Mouse (Mus musculus): ENCODE results near the gene E2f8. TPM values are rescaled to one million over a fixed set of nuclear protein-coding genes. Genes with fewer than 3 reads are reported as not detected.
A peak's percentile ranks its signal among the peaks of the same experiment; 100 is the strongest.

E2f8 gene
- polyA plus RNA-seq, 1 experiment from 2014 or later, result 21.9 TPM

- H3K9me3 ChIP-seq, result no peaks in the 10 kb centered on the region
- H3K27ac ChIP-seq, result no peak overlapping the region; the same call in 1 of the 2 replicates
- H3K27me3 ChIP-seq (ENCODE audit: insufficient read depth, poor library complexity, severe bottlenecking), result no peaks in the 10 kb centered on the region
- 86% methylated on average over 5 of the region's 5 CpGs for WGBS
- peaks cover 61% of the 10 kb centered on the region for H3K4me1 ChIP-seq
- DNase-seq (ENCODE audit: low spot score), result no peak
- H3K36me3 ChIP-seq, result peaks cover 17% of the 10 kb centered on the region
- peak overlapping the region; percentile 59 for H3K4me3 ChIP-seq
Observed at GRCm38 (mm10) chr7:48843541-48843940, 37.9 kb downstream of the E2f8 start.

GRCm38 (mm10) chr7:48842353-48842752 lies 39.0 kb downstream of the E2f8 start:
- Histone ChIP-seq H3K4me3 (no peak overlapping the region), H3K27ac (peak overlapping the region; percentile 42; the same call in 1 of the 2 replicates), H3K4me1 (peaks cover 60% of the 10 kb centered on the region), H3K36me3 (peaks cover 24% of the 10 kb centered on the region), H3K9me3 (no peaks in the 10 kb centered on the region), H3K27me3 (ENCODE audit: insufficient read depth, poor library complexity, severe bottlenecking) (no peaks in the 10 kb centered on the region)
- WGBS, result 44% methylated on average over 3 of the region's 3 CpGs
- DNase-seq (ENCODE audit: low spot score), result no peak

- no peaks in the 10 kb centered on the region for H3K9me3 ChIP-seq
- DNase-seq (ENCODE audit: low spot score), result no peak
- H3K4me1 ChIP-seq, result peaks cover 58% of the 10 kb centered on the region
- no peak overlapping the region for H3K4me3 ChIP-seq
- H3K27me3 ChIP-seq (ENCODE audit: insufficient read depth, poor library complexity, severe bottlenecking), result no peaks in the 10 kb centered on the region
- H3K36me3 ChIP-seq, result peaks cover 31% of the 10 kb centered on the region
- H3K27ac ChIP-seq, result peak overlapping the region; percentile 79; the same call in 1 of the 2 replicates
- 76% methylated on average over 4 of the region's 4 CpGs for WGBS
Observed at GRCm38 (mm10) chr7:48841538-48841937, 39.9 kb downstream of the E2f8 start.

- Histone ChIP-seq H3K27ac (peak overlapping the region; percentile 79), H3K4me3 (no peak overlapping the region), H3K4me1 (peaks cover 53% of the 10 kb centered on the region), H3K36me3 (peaks cover 37% of the 10 kb centered on the region), H3K27me3 (ENCODE audit: insufficient read depth, poor library complexity, severe bottlenecking) (no peaks in the 10 kb centered on the region), H3K9me3 (no peaks in the 10 kb centered on the region)
- 41% methylated on average over 2 of the region's 2 CpGs for WGBS
- DNase-seq (ENCODE audit: low spot score), result no peak
Observed at GRCm38 (mm10) chr7:48840545-48840944, 40.9 kb downstream of the E2f8 start.

- Histone ChIP-seq H3K36me3 (peaks cover 57% of the 10 kb centered on the region), H3K27me3 (ENCODE audit: insufficient read depth, poor library complexity, severe bottlenecking) (no peaks in the 10 kb centered on the region), H3K4me3 (no peak overlapping the region), H3K9me3 (no peaks in the 10 kb centered on the region), H3K4me1 (peaks cover 50% of the 10 kb centered on the region), H3K27ac (no peak overlapping the region)
- 57% methylated on average over 2 of the region's 2 CpGs for WGBS
- no peak for DNase-seq (ENCODE audit: low spot score)
Observed at GRCm38 (mm10) chr7:48838434-48838833, 43.0 kb downstream of the E2f8 start.

GRCm38 (mm10) chr7:48836949-48837348 lies 44.4 kb downstream of the E2f8 start:
- no peak overlapping the region for H3K4me3 ChIP-seq
- H3K27me3 ChIP-seq (ENCODE audit: insufficient read depth, poor library complexity, severe bottlenecking), result no peaks in the 10 kb centered on the region
- no peak for DNase-seq (ENCODE audit: low spot score)
- H3K4me1 ChIP-seq, result peaks cover 53% of the 10 kb centered on the region
- no peak overlapping the region for H3K27ac ChIP-seq
- 51% methylated on average over 6 of the region's 6 CpGs for WGBS
- no peaks in the 10 kb centered on the region for H3K9me3 ChIP-seq
- H3K36me3 ChIP-seq, result peaks cover 72% of the 10 kb centered on the region

- Histone ChIP-seq H3K4me3 (no peak overlapping the region), H3K36me3 (peaks cover 77% of the 10 kb centered on the region), H3K9me3 (no peaks in the 10 kb centered on the region), H3K4me1 (peaks cover 58% of the 10 kb centered on the region), H3K27me3 (ENCODE audit: insufficient read depth, poor library complexity, severe bottlenecking) (no peaks in the 10 kb centered on the region), H3K27ac (peak overlapping the region; percentile 32; the same call in 1 of the 2 replicates)
- WGBS, result 89% methylated on average over 12 of the region's 12 CpGs
- no peak for DNase-seq (ENCODE audit: low spot score)
Observed at GRCm38 (mm10) chr7:48834989-48835626, 46.3 kb downstream of the E2f8 start.

- H3K4me1 ChIP-seq, result peaks cover 57% of the 10 kb centered on the region
- DNase-seq (ENCODE audit: low spot score), result no peak
Observed at GRCm38 (mm10) chr7:48834371-48834970, 46.9 kb downstream of the E2f8 start.

GRCm38 (mm10) chr7:48832735-48833134 lies 48.7 kb downstream of the E2f8 start:
- Histone ChIP-seq H3K27ac (peak overlapping the region; percentile 57; the same call in 1 of the 2 replicates), H3K36me3 (peaks cover 62% of the 10 kb centered on the region)
- 52% methylated on average over 1 of the region's 1 CpGs for WGBS

More at GRCm38 (mm10) chr7:48834371-48834970, 46.9 kb downstream of the E2f8 start:
- H3K4me3 ChIP-seq, result no peak overlapping the region
- peaks cover 71% of the 10 kb centered on the region for H3K36me3 ChIP-seq
- no peaks in the 10 kb centered on the region for H3K9me3 ChIP-seq
- WGBS, result 67% methylated on average over 4 of the region's 4 CpGs
- no peaks in the 10 kb centered on the region for H3K27me3 ChIP-seq (ENCODE audit: insufficient read depth, poor library complexity, severe bottlenecking)
- H3K27ac ChIP-seq, result peak overlapping the region; percentile 32; the same call in 1 of the 2 replicates

GRCm38 (mm10) chr7:48830395-48830794 lies 51.0 kb downstream of the E2f8 start:
- Histone ChIP-seq H3K4me3 (no peak overlapping the region), H3K27ac (peak overlapping the region; percentile 67), H3K27me3 (ENCODE audit: insufficient read depth, poor library complexity, severe bottlenecking) (no peaks in the 10 kb centered on the region), H3K9me3 (no peaks in the 10 kb centered on the region), H3K36me3 (peaks cover 67% of the 10 kb centered on the region), H3K4me1 (peaks cover 68% of the 10 kb centered on the region)
- 11% methylated on average over 2 of the region's 2 CpGs for WGBS
- no peak for DNase-seq (ENCODE audit: low spot score)

More at GRCm38 (mm10) chr7:48832735-48833134, 48.7 kb downstream of the E2f8 start:
- Histone ChIP-seq H3K4me3 (no peak overlapping the region), H3K27me3 (ENCODE audit: insufficient read depth, poor library complexity, severe bottlenecking) (no peaks in the 10 kb centered on the region), H3K4me1 (peaks cover 62% of the 10 kb centered on the region), H3K9me3 (no peaks in the 10 kb centered on the region)
- DNase-seq (ENCODE audit: low spot score), result no peak

GRCm38 (mm10) chr7:48829177-48829910 lies 52.1 kb downstream of the E2f8 start:
- no peak for DNase-seq (ENCODE audit: low spot score)
- H3K27me3 ChIP-seq (ENCODE audit: insufficient read depth, poor library complexity, severe bottlenecking), result no peaks in the 10 kb centered on the region
- H3K36me3 ChIP-seq, result peaks cover 65% of the 10 kb centered on the region
- no peaks in the 10 kb centered on the region for H3K9me3 ChIP-seq
- H3K27ac ChIP-seq, result peak overlapping the region; percentile 49
- WGBS, result 58% methylated on average over 5 of the region's 5 CpGs
- peaks cover 70% of the 10 kb centered on the region for H3K4me1 ChIP-seq
- H3K4me3 ChIP-seq, result no peak overlapping the region

GRCm38 (mm10) chr7:48825170-48825569 lies 56.2 kb downstream of the E2f8 start:
- peaks cover 69% of the 10 kb centered on the region for H3K36me3 ChIP-seq
- H3K27me3 ChIP-seq (ENCODE audit: insufficient read depth, poor library complexity, severe bottlenecking), result no peaks in the 10 kb centered on the region
- 37% methylated on average over 6 of the region's 6 CpGs for WGBS
- no peak for DNase-seq (ENCODE audit: low spot score)
- H3K4me1 ChIP-seq, result peaks cover 34% of the 10 kb centered on the region
- no peak overlapping the region for H3K4me3 ChIP-seq
- H3K9me3 ChIP-seq, result no peaks in the 10 kb centered on the region
- peak overlapping the region; percentile 56; the same call in 1 of the 2 replicates for H3K27ac ChIP-seq

- Histone ChIP-seq H3K36me3 (peaks cover 74% of the 10 kb centered on the region), H3K9me3 (no peaks in the 10 kb centered on the region), H3K4me3 (no peak overlapping the region), H3K4me1 (peaks cover 35% of the 10 kb centered on the region), H3K27me3 (ENCODE audit: insufficient read depth, poor library complexity, severe bottlenecking) (no peaks in the 10 kb centered on the region), H3K27ac (no peak overlapping the region)
- DNase-seq (ENCODE audit: low spot score), result no peak
- 55% methylated on average over 1 of the region's 1 CpGs for WGBS
Observed at GRCm38 (mm10) chr7:48824671-48825070, 56.7 kb downstream of the E2f8 start.
